Mouse (Mus musculus): ENCODE measurements around the gene Dazap1. TPM values are rescaled to one million over a fixed set of nuclear protein-coding genes. Genes with fewer than 3 reads are reported as not detected.
"Not testable (repeated sequence)": the region's sequence is repeated elsewhere in the genome, so short reads cannot be mapped to it uniquely, and the experiment has no call there.

The Dazap1 gene
- total RNA-seq, 1 experiment from 2014 or later: 329 TPM

DNA sequence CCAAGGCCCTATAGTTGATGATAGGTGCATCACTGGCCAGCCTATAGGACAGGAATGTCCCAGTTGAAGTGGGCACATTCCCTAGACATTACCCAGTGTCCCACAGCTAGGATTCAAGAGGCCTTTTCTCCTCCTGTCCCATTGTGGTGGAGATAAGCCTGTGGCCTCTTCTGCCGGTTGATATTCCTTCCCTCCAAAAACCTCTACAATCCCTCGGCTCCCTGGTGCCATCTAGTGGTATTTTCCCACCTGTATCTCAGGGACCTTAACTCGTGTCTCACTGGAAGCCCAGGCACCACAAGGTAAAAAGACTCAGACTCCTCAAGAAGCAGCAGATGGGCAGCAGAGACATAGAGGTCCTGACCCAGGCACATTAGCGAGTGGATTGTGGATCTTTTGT, 15.7 kb upstream of the Dazap1 start:
- peak; percentile 40 to 48; a peak in 2 of 4 replicates for ATAC-seq (replicated peaks in 1 of 2; ENCODE audit: insufficient read depth in 1 of 2, low FRiP score in 2 of 2, low TSS enrichment in 1 of 2, low read depth in 1 of 2, poor library complexity in 2 of 2, severe bottlenecking in 2 of 2)

DNA sequence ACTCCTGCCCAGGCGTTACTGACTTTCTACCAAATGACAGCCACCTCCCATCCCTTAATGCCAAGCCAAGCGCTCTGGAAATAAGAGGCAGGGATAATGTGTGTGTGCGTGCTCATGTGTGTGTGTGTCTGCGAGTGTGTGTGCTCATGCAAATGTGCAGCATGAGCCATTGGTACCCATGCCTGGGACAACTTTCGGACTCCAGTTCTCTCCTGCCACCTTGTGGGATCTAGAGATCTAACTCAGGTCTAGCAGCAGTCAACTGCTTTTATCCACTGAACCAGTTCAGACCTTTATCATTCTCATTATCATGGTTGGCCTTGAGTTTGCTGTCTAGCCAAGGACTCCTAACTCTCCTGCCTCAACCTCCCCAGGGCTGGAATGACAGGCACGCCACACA, 13.4 kb upstream of the Dazap1 start:
- ATAC-seq (replicated peaks in 1 of 2; ENCODE audit: insufficient read depth in 1 of 2, low FRiP score in 2 of 2, low TSS enrichment in 1 of 2, low read depth in 1 of 2, poor library complexity in 2 of 2, severe bottlenecking in 2 of 2): no peak

DNA sequence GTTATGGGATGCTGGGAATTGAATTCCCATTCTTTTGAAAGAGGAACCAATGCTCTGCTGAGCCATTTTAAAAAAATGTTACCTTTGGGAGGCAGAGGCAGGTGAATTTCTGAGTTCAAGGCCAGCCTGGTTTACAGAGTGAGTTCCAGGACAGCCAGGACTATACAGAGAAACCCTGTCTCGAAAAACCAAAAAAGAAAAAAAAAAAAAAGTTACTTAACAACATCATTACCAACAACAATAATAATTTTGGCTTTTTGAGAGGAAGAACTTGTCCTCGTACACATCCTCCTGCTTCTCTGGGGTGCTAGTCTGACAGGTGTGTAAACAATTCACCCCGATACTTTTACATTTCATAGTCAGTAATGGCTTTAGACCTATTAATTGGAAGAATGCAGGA, 12.8 kb upstream of the Dazap1 start:
- ATAC-seq (replicated peaks in 1 of 2; ENCODE audit: insufficient read depth in 1 of 2, low FRiP score in 2 of 2, low TSS enrichment in 1 of 2, low read depth in 1 of 2, poor library complexity in 2 of 2, severe bottlenecking in 2 of 2): not testable (repeated sequence)

DNA sequence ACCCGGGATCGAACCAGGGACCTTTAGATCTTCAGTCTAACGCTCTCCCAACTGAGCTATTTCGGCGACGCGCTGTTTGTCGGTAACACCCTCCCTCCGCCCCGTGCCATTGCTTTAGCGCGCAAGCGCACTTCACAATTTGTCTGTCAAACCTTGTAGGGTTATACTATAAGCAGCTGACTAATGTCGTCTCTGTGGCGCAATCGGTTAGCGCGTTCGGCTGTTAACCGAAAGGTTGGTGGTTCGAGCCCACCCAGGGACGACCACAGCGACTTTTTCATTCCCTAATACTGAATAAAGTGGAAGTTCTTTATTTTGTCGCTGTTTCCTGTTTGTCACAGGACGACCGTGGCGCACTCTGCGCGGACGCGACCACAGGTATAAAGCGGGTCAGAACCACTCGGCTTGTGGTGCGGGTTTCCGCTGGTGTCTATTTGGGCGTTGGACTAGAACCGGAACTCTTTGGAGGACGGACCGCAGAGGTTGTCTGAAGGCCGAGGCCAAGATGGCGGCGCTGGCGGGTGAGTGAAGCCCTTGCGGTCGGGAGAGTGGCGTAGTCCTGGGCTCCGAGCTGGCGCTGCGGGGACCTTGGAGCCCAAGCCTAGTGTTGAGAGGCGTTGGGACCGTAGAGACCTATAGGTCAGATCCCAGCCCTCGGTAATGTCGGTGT, 12.2 kb upstream of the Dazap1 start, which contains the start of gene Ndufs7:
Gene Ndufs7 (plus strand): TSS at position 151 of the 670 bp plus-strand sequence.
- ATAC-seq (replicated peaks in 1 of 2; ENCODE audit: insufficient read depth in 1 of 2, low FRiP score in 2 of 2, low TSS enrichment in 1 of 2, low read depth in 1 of 2, poor library complexity in 2 of 2, severe bottlenecking in 2 of 2): peak; percentile 85 to 88

DNA sequence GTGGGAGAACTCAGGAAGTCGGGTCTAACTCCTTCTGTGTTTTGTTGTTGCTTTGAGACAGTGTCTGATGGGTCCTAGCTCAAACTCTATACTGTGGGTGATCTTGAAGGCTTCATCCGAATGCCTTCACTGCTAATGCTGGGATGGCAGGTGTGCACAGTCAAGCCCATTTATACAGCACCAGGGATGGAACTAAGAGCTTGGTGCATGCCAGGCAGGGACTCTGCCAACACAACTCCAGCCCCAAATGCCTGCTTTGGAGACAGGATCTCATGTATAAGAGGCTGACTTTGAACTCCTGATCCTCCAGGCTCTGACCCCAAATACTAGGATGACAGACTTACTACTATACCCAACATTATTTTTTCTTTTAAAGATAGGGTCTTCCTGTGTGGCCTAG, 11.2 kb upstream of the Dazap1 start:
- ATAC-seq (replicated peaks in 1 of 2; ENCODE audit: insufficient read depth in 1 of 2, low FRiP score in 2 of 2, low TSS enrichment in 1 of 2, low read depth in 1 of 2, poor library complexity in 2 of 2, severe bottlenecking in 2 of 2): no peak

DNA sequence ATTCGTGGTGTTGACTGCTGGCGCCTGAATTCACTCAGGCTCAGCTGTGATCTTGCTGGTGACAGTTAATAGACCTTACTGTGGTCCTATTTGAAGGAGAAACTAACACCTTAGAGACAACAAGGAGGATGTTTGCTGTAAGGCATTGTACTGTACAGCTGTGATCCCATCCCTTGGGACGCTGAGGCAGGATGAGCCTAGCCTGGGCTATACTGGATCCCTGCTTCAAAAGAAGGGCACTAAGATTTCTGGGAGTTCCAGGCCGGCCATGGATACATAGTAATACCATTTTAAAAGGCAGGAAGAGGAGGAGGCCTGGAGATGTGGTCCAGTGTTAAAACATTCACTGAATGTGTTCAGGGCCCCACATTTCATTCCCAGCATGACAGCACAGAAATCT, 10.7 kb upstream of the Dazap1 start:
- ATAC-seq (replicated peaks in 1 of 2; ENCODE audit: insufficient read depth in 1 of 2, low FRiP score in 2 of 2, low TSS enrichment in 1 of 2, low read depth in 1 of 2, poor library complexity in 2 of 2, severe bottlenecking in 2 of 2): no peak

DNA sequence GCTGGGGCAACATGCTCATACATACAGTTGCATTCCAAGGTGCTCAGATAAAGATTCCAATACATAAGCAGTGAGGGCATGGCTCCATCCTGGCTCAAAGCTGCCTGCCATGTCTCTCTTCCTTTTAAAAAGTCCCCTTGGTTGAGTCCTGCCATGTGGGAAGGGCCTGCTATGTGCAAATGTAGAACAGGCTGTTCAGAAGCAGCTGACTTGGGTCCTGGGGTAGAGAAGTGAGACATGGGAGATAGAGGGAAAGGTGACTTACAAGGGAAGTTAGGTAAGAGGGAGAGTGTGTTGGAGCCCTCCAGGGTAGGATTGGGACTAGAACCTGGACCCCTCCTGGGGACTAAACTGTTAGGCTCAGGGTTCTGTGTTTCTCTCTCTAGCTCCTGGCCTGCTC, 9.3 kb upstream of the Dazap1 start:
- ATAC-seq (replicated peaks in 1 of 2; ENCODE audit: insufficient read depth in 1 of 2, low FRiP score in 2 of 2, low TSS enrichment in 1 of 2, low read depth in 1 of 2, poor library complexity in 2 of 2, severe bottlenecking in 2 of 2): no peak

DNA sequence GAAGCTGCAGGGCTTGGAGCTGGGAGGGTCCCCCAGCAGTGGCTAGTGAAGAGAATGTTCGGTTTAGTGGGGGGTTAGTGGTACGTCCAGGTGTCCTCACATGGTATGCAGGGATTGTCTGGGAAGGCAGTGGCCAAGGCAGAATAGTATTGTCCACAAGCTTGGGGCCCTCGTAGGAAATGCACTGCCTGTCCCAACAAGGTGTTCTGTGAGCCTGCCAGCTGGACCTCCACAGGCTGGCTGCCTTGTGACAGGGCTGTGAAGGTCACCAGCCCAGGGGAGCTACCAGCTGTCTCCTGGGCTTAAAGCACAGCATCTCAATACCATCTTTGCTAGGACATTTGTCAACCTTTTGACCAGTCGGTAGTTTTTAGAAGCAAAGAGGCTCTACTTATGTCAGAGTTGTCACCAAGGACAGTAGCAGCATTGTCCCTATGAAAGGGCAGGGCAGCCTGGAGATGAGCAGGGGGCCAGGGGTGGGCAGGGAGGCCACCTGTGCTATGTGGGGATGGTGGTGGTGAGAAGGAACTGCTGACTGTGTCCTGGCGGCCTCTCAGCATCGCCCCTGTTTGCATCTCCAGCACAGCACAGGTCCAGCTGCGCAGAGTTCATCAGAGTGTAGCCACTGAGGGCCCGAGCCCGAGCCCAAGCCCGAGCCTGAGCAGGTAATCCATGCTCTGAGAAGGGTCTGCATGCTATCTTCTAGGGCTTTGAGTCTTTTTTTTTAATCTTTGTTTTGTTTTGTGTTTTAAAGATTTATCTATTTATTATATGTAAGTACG, 8.6 kb upstream of the Dazap1 start:
- no peak for ATAC-seq (replicated peaks in 1 of 2; ENCODE audit: insufficient read depth in 1 of 2, low FRiP score in 2 of 2, low TSS enrichment in 1 of 2, low read depth in 1 of 2, poor library complexity in 2 of 2, severe bottlenecking in 2 of 2)

DNA sequence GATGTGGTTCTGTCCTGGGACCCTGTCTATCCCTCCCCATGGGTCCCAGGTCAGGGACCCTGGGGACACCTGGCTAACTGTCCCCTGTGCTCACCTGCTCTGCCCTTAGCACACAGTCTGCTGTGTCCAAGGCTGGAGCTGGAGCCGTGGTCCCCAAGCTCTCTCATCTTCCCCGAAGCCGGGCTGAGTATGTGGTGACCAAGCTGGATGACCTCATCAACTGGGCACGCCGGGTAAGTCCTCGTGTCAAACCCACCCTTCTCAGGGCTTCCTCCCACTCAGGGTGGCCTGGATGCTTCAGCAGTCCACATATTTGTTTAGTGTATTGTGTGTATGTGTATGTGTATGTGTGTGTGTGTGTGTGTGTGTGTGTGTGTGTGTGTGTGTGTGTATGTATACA, 7.7 kb upstream of the Dazap1 start:
- no peak for ATAC-seq (replicated peaks in 1 of 2; ENCODE audit: insufficient read depth in 1 of 2, low FRiP score in 2 of 2, low TSS enrichment in 1 of 2, low read depth in 1 of 2, poor library complexity in 2 of 2, severe bottlenecking in 2 of 2)

DNA sequence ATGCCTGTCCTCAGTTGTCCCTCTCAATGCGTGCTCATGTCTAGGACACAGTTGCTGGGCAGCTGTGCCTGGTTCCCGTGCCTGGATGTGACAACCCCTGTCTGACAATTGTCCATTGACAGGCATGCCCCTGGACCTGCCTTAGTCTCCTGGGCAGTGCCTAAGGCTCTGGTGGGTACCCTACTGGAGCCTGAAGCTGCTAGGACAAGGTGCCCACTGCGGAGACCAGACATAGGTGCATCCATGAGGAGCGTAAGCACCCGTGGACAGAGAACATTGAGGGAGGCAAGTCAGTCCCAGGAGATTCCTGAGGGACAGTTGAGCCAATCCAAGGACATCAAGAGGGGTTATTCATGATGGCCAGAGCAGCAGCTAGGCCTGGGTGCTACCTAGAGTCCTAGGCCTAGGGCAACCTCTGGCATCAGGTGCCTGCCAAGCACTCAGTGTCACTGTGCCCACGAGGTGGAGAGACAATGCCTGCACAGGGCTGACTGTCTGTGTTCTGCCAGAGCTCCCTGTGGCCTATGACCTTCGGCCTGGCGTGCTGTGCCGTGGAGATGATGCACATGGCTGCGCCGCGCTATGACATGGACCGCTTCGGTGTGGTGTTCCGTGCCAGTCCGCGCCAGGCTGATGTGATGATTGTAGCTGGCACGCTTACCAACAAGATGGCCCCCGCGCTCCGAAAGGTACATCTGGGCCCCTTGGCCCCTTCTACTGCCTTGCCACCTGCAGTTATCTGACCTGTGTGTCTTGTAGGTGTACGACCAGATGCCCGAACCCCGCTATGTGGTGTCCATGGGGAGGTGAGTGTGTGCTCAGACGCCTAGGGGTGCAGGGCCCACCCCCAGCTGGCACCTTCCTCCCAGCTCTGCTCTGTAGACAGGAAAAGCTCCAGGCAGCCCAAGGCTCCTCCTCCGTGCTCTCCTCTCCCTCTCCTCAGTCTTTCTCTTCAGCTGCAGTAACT, 6.7 kb upstream of the Dazap1 start:
- no peak for ATAC-seq (replicated peaks in 1 of 2; ENCODE audit: insufficient read depth in 1 of 2, low FRiP score in 2 of 2, low TSS enrichment in 1 of 2, low read depth in 1 of 2, poor library complexity in 2 of 2, severe bottlenecking in 2 of 2)

DNA sequence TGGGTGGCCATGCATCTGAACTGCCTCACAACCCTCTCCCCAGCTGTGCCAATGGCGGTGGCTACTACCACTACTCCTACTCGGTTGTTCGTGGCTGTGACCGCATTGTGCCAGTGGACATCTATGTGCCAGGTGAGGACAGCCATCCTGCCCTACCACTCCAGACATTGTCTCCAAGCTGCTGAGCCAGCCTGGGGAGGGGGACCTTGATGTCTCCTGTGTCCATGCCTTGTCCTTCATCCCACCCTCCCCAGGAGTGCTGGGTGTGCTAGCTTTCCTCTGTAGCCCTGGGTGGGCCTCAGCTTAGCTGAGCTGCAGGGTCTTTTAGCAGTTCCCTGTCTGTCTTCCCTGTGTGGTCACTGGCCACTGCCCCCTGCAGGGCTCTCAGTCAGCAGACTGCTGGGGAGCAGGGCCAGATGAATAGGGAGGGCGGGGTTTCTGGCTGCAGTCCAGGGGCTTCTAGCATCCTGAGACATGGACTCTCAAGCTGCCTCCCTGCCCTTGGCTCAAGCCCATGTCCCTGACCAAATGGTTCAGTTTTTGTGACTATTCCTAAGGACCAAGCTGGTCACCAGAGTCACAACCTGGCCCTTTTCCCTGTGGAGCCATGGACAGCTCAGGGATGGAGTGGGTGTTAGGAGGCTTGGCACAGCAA, 5.3 kb upstream of the Dazap1 start:
- no peak for ATAC-seq (replicated peaks in 1 of 2; ENCODE audit: insufficient read depth in 1 of 2, low FRiP score in 2 of 2, low TSS enrichment in 1 of 2, low read depth in 1 of 2, poor library complexity in 2 of 2, severe bottlenecking in 2 of 2)

DNA sequence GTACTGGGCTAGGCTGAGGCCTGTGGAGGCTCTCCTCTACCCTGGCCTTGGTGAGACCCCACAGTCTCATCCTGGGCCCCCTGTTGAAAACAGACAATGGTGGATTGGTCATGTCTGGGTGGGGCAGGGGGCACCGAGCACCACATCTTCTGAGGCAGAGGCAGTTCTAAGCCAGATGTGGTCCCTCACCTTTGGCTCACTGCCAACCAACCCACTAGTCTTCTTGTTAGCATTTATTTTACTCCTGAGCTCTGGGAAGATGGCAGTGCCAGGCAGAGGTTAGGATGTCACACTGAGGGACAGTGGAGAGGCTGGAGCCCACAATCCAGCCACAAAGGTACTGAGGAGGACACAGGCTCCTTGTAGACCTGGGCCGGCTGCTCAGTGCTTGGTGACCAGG, 3.4 kb upstream of the Dazap1 start:
- ATAC-seq (replicated peaks in 1 of 2; ENCODE audit: insufficient read depth in 1 of 2, low FRiP score in 2 of 2, low TSS enrichment in 1 of 2, low read depth in 1 of 2, poor library complexity in 2 of 2, severe bottlenecking in 2 of 2): no peak

DNA sequence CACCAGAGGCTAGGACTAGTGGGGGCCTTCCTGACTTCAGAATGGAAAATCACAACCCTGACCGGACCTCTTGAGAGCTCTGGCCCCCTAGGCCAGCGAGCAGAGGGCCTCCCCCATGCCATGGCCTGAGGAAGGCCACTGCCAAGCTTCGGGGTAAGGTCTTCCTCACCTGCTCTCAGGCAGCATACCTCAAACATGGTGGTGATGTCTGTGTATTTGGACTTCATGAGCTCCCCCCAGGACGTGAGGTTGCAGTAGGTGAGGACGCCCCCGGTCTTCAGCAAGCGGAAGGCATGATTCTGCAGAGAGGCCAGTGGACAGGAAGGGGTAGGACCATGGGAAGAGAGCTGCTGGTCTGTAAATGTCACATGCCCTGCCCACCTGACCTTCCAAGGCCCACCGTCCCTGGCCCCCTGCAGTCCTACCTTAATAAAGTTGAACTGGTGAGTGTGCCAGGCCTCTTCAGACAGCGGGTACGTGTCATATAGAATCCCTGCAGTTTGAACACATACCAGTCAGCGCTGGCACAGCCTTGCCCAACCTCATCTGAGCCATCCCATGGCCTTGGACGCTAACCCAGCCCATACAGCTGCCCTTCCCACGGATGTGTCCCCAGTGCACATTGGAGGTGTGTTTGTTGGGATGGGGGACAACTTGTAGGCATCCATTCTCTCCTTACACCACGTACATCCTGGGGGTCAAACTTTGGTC, 2.4 kb upstream of the Dazap1 start:
- no peak for ATAC-seq (replicated peaks in 1 of 2; ENCODE audit: insufficient read depth in 1 of 2, low FRiP score in 2 of 2, low TSS enrichment in 1 of 2, low read depth in 1 of 2, poor library complexity in 2 of 2, severe bottlenecking in 2 of 2)

DNA sequence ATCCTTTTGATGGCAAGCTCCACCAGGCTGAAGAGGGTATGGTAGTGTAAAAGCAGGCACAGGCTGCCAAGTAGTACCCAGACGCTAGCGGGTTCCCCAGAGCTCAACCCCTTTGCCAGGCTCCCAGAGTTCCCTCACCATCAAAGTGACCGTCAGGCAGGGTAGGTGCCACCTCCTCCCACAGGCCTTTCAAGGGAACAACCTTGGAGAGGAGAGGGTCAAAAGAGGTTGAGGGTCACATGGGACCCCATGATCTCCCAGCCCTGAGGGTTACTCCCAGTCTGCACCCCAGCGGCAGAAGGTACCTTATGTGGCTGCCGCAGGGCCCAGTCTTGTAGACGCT, 1.9 kb upstream of the Dazap1 start:
- ATAC-seq (replicated peaks in 1 of 2; ENCODE audit: insufficient read depth in 1 of 2, low FRiP score in 2 of 2, low TSS enrichment in 1 of 2, low read depth in 1 of 2, poor library complexity in 2 of 2, severe bottlenecking in 2 of 2): no peak

DNA sequence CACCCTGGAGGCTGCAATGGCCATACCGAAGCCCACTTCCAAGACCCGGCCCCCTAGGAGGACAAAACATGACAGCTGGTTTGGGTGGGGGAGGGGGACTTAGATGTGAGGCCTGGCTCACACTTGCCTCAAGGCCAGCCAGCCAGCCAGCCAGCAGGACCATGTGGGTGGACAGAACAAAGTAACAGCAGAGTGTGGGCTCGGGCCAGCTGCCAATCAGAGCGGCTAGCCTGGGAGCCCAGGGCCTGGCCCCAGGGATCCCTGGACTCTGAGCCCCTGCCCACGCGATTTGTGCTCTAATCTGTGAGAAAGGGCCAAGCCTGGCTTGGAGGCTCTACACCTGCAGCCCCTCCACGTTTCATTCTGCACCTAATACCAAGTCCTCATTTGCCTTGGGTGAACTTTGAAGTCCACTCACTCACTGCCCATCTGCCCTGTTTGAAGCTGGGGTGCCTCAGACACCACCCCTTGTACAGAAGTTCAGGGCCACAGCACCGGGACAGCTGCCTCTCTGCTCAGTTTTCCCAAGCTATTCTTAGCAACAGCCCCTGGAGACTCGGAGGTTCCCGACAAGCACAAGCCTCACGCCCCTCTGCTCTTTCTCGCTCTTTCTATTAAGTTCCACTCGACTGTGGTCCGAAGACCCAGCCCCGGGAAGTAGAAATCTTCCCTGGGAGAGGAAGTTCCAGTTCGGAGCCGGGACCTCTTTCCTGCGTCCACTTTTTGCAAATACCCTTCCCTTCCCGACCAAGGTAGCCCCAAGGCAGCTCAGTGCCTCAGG, 1.2 kb upstream of the Dazap1 start:
- ATAC-seq (replicated peaks in 1 of 2; ENCODE audit: insufficient read depth in 1 of 2, low FRiP score in 2 of 2, low TSS enrichment in 1 of 2, low read depth in 1 of 2, poor library complexity in 2 of 2, severe bottlenecking in 2 of 2): no peak

DNA sequence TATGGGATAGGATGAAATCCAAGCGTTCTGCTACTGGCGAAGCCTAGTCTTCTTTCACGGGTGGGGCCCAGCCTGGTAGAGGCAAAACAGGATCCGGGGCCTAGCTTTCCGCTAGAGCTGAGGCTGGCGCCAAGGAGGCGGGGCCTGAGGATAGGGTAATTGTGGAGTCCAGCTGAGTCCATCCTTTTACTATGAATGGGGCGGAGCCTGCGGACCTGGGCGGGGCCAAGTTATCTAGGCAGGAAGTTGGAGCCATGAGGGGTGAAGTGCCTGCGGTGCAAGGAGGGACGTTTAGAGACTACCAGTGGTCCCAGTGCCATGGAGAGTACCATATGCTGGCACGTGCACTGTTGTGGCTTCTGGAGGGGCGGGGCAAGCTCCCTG, 291 bp downstream of the Dazap1 start:
- peak; percentile 73 to 79 for ATAC-seq (replicated peaks in 1 of 2; ENCODE audit: insufficient read depth in 1 of 2, low FRiP score in 2 of 2, low TSS enrichment in 1 of 2, low read depth in 1 of 2, poor library complexity in 2 of 2, severe bottlenecking in 2 of 2)

Measured in hematopoietic stem cell, adult 5-6 weeks (primary cell).